Mouse (Mus musculus) kidney, embryonic 15.5 days (tissue): ENCODE data around the gene Kras. TPM values are rescaled to one million over a fixed set of nuclear protein-coding genes. Genes with fewer than 3 reads are reported as not detected.

ENCODE experiments used
- ATAC-seq: fragments of 200-750 bp; cut with Nextera tagmentation; replicated peaks from 2 replicates; pipeline ENCODE4 v1.8.0; 2017; ENCODE audit warnings: moderate TSS enrichment; ENCODE audit not compliant: low FRiP score
- H3K27ac ChIP-seq: fragments of 300-500 bp; sonication (generic); 2 replicates; pipeline ENCODE4 v1.5.1; 2015; ENCODE audit warnings: mild to moderate bottlenecking, inconsistent platforms
- H3K27me3 ChIP-seq: fragments of 300-500 bp; sonication (generic); 2 replicates; pipeline ENCODE4 v1.6.1; 2015; ENCODE audit warnings: inconsistent platforms
- H3K36me3 ChIP-seq: fragments of 300-500 bp; sonication (generic); 2 replicates; pipeline ENCODE4 v1.6.1; 2015; ENCODE audit warnings: inconsistent platforms
- H3K4me1 ChIP-seq: fragments of 300-500 bp; sonication (generic); 2 replicates; pipeline ENCODE4 v1.6.1; 2015; ENCODE audit warnings: inconsistent platforms
- H3K4me2 ChIP-seq: fragments of 300-500 bp; sonication (generic); 2 replicates; pipeline ENCODE4 v1.6.1; 2015; ENCODE audit warnings: moderate library complexity, mild to moderate bottlenecking, inconsistent platforms
- H3K4me3 ChIP-seq: fragments of 300-500 bp; sonication (generic); replicated peaks from 2 replicates; pipeline ENCODE4 v1.5.1; 2015; ENCODE audit warnings: mild to moderate bottlenecking, inconsistent platforms
- H3K9ac ChIP-seq: fragments of 300-500 bp; sonication (generic); 2 replicates; pipeline ENCODE4 v1.6.1; 2015; ENCODE audit warnings: mild to moderate bottlenecking, inconsistent platforms
- H3K9me3 ChIP-seq: fragments of 300-500 bp; sonication (generic); replicated peaks from 2 replicates; pipeline ENCODE4 v1.6.1; 2016; ENCODE audit warnings: inconsistent platforms
- WGBS: fragments of 180-500 bp; shearing (Covaris S2); methylation state at CpG from one replicate; pipeline ENCODE4 v1.1.7; 2015; ENCODE audit warnings: mixed read lengths; 5-methylcytosine and 5-hydroxymethylcytosine counted together
- polyA plus RNA-seq: library from polyadenylated mRNA; unstranded; fragments of >200 nt; fragmentation: Nextera tagmentation; extraction: Ambion mirVana; gene quantifications from 2 replicates; pipeline ENCODE4 v1.2.1, GENCODE M21; 2015

Gene Kras
- polyA plus RNA-seq, 1 experiment from 2014 or later = 76.3 TPM

DNA sequence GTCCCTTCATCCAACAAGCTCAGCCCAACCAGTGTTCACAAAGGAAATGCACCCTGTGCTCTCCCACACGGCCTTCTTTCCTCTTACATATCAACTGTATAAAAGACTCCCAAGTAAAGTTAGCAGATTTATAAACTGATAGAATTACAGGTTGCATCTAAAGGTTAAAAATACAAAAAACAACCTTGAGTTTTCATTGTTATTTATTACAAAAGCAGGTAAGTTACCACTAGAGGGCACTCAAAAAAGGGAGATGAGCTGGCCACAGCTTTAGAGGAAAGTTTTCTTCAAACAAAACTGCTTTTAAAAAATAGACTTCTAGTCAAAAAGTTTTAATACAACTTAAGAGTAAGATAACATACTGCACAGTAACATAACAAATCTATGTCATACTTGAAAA, 7.5 kb downstream of the Kras start:
- H3K9ac ChIP-seq = no peak overlapping the region
- H3K9me3 ChIP-seq = no peaks in the 10 kb centered on the region
- no peak overlapping the region for H3K27ac ChIP-seq
- no peak for ATAC-seq
- 17% methylated on average over 1 of the region's 1 CpGs for WGBS
- H3K36me3 ChIP-seq = peaks cover 55% of the 10 kb centered on the region
- no peaks in the 10 kb centered on the region for H3K4me1 ChIP-seq
- no peak overlapping the region for H3K4me3 ChIP-seq
- H3K27me3 ChIP-seq = no peaks in the 10 kb centered on the region
- no peak overlapping the region for H3K4me2 ChIP-seq

- 86% methylated on average over 6 of the region's 6 CpGs for WGBS
- no peak for ATAC-seq
- H3K9ac ChIP-seq = no peak overlapping the region
- H3K27ac ChIP-seq = no peak overlapping the region
- H3K27me3 ChIP-seq = no peaks in the 10 kb centered on the region
- H3K9me3 ChIP-seq = no peaks in the 10 kb centered on the region
- no peak overlapping the region for H3K4me2 ChIP-seq
- H3K4me1 ChIP-seq = no peaks in the 10 kb centered on the region
- no peak overlapping the region for H3K4me3 ChIP-seq
- peaks cover 44% of the 10 kb centered on the region for H3K36me3 ChIP-seq
Observed at GRCm38 (mm10) chr6:145240285-145240684, 9.8 kb downstream of the Kras start.

GRCm38 (mm10) chr6:145237148-145237547, 12.9 kb downstream of the Kras start:
- ATAC-seq = no peak
- no peaks in the 10 kb centered on the region for H3K4me1 ChIP-seq
- H3K9me3 ChIP-seq = no peaks in the 10 kb centered on the region
- no peak overlapping the region for H3K9ac ChIP-seq
- no peaks in the 10 kb centered on the region for H3K27me3 ChIP-seq
- no peak overlapping the region for H3K4me3 ChIP-seq
- H3K27ac ChIP-seq = no peak overlapping the region
- peaks cover 39% of the 10 kb centered on the region for H3K36me3 ChIP-seq
- no peak overlapping the region for H3K4me2 ChIP-seq
- WGBS = 82% methylated on average over 4 of the region's 4 CpGs

- no peak overlapping the region for H3K9ac ChIP-seq
- H3K4me2 ChIP-seq = no peak overlapping the region
- no peaks in the 10 kb centered on the region for H3K4me1 ChIP-seq
- no peak overlapping the region for H3K27ac ChIP-seq
- no peaks in the 10 kb centered on the region for H3K27me3 ChIP-seq
- no peak overlapping the region for H3K4me3 ChIP-seq
- WGBS = 94% methylated on average over 6 of the region's 6 CpGs
- peaks cover 42% of the 10 kb centered on the region for H3K36me3 ChIP-seq
- ATAC-seq = no peak
- no peaks in the 10 kb centered on the region for H3K9me3 ChIP-seq
Observed at GRCm38 (mm10) chr6:145235367-145235766, 14.7 kb downstream of the Kras start.

DNA sequence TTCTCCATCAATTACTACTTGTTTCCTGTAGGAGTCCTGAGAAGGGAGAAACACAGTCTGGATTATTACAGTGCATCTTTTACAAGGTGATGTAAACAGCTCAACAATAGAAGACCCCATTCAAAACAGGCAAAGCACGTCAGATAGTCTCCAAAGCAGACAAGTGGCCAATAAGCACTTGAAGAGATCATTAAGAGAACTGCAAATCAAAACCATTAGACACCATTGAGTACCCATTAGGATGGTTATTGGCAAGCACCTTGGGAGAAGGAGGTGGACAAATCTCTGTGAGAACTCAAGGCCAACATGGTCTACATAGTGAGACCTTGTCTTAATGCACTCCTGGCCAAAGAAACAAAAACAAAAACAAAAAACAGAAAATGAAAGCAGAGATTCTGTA, 15.6 kb downstream of the Kras start:
- H3K4me3 ChIP-seq = no peak overlapping the region
- WGBS = 92% methylated on average over 1 of the region's 1 CpGs
- H3K4me2 ChIP-seq = no peak overlapping the region
- H3K36me3 ChIP-seq = peaks cover 41% of the 10 kb centered on the region
- no peak for ATAC-seq
- no peak overlapping the region for H3K9ac ChIP-seq
- no peaks in the 10 kb centered on the region for H3K9me3 ChIP-seq
- no peaks in the 10 kb centered on the region for H3K4me1 ChIP-seq
- no peak overlapping the region for H3K27ac ChIP-seq
- no peaks in the 10 kb centered on the region for H3K27me3 ChIP-seq

DNA sequence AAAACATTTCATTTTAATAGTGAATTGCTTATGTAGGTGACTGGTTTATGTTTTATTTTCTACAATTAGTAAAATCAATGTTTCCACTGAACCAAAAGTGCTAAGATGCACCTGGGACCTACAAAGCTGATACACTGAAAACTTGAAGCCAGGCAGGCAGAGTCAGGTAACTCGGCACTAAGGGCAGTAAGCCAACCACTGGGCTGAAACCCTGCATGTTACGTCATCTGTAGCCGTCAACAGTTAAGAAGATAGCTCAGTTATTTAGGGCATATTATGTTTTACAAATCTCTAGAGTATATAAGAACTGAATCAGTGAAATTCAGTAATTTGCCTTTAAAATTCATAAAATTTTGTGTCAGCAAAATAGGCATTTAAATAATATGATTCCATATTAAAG, 23.7 kb downstream of the Kras start:
- H3K36me3 ChIP-seq = peaks cover 40% of the 10 kb centered on the region
- WGBS = 91% methylated on average over 3 of the region's 3 CpGs

DNA sequence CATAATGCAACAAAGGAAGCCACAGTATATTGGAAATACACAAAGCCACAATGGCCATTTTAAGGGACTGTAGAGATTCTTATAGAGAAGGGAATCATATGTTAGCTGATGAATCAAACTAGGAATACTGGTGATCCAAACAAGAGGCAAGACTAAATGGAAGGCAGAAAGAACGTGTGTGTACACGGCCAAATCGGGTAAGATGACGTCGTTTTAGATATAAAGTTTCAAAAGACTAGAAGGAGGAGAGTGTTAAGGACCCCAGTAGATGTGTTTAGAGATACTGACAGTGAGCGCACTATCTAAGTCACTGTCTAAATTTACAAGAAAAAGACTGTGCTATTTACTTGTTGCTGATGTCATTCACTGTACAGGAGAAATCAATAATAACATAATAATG, 25.8 kb downstream of the Kras start:
- 91% methylated on average over 6 of the region's 6 CpGs for WGBS
- no peak for ATAC-seq
- H3K9ac ChIP-seq = no peak overlapping the region
- H3K4me2 ChIP-seq = no peak overlapping the region
- no peaks in the 10 kb centered on the region for H3K9me3 ChIP-seq
- H3K4me1 ChIP-seq = no peaks in the 10 kb centered on the region
- H3K27me3 ChIP-seq = no peaks in the 10 kb centered on the region
- H3K4me3 ChIP-seq = no peak overlapping the region
- H3K36me3 ChIP-seq = peaks cover 42% of the 10 kb centered on the region
- H3K27ac ChIP-seq = no peak overlapping the region

More for the DNA sequence above, 23.7 kb downstream of the Kras start:
- Histone ChIP-seq H3K27ac (no peak overlapping the region), H3K4me3 (no peak overlapping the region), H3K4me2 (no peak overlapping the region), H3K9me3 (no peaks in the 10 kb centered on the region), H3K27me3 (no peaks in the 10 kb centered on the region), H3K9ac (no peak overlapping the region), H3K4me1 (no peaks in the 10 kb centered on the region)
- no peak for ATAC-seq

DNA sequence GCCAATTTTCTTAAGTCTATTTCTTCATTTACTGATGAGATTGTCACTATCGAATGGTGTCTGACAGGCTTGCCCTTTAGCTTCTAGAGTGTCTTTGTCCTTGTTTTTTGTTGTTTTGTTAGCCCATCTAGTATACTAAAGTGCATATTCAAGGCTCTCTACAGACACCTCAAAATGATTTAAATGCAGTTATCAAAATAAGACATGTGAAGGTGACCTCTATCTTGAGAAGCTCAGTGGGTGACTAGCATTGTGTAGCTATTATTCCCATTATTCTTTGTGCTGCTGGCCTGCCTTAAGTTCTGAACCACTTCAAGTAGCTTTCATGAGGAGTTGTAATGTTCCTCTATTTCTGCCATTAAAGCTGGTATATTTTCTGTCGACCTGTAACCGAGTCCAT, 34.2 kb downstream of the Kras start:
- Histone ChIP-seq H3K27me3 (no peaks in the 10 kb centered on the region), H3K27ac (no peak overlapping the region), H3K4me3 (no peak overlapping the region), H3K4me2 (no peak overlapping the region), H3K9me3 (no peaks in the 10 kb centered on the region), H3K4me1 (peaks cover 12% of the 10 kb centered on the region), H3K9ac (no peak overlapping the region), H3K36me3 (peaks cover 36% of the 10 kb centered on the region)
- no peak for ATAC-seq
- WGBS = 91% methylated on average over 3 of the region's 3 CpGs

- Histone ChIP-seq H3K27ac (no peak overlapping the region), H3K27me3 (no peaks in the 10 kb centered on the region), H3K4me2 (no peak overlapping the region), H3K4me3 (no peak overlapping the region), H3K36me3 (peaks cover 22% of the 10 kb centered on the region), H3K9me3 (no peaks in the 10 kb centered on the region), H3K9ac (no peak overlapping the region), H3K4me1 (peaks cover 18% of the 10 kb centered on the region)
- ATAC-seq = no peak
- WGBS = 80% methylated on average over 2 of the region's 2 CpGs
Observed at GRCm38 (mm10) chr6:145213916-145214315, 36.1 kb downstream of the Kras start.

GRCm38 (mm10) chr6:145211376-145212305, 38.4 kb downstream of the Kras start:
- 3% methylated on average over 21 of the region's 21 CpGs for WGBS
- ATAC-seq = peak; percentile 62

GRCm38 (mm10) chr6:145210816-145211338, 39.2 kb downstream of the Kras start, which contains the start of the genes Casc1 and Etfrf1:
Gene Casc1 (minus strand): TSS chr6:145211005.
Gene Etfrf1 (plus strand): TSS chr6:145211134.
- peak within 1 kb of the TSS; percentile 82 for H3K4me2 ChIP-seq
- H3K27ac ChIP-seq = peak within 1 kb of the TSS; percentile 99
- peak within 1 kb of the TSS; percentile 86 for H3K9ac ChIP-seq
- peak; percentile 99 for ATAC-seq
- H3K4me3 ChIP-seq = peak within 1 kb of the TSS; percentile 71
- WGBS = under 1% methylated on average over 36 of the region's 36 CpGs
- H3K27me3 ChIP-seq = no peaks in the 10 kb centered on the region
- no peaks in the 10 kb centered on the region for H3K9me3 ChIP-seq
- peaks cover 18% of the 10 kb centered on the region for H3K4me1 ChIP-seq
- peaks cover 2% of the 10 kb centered on the region for H3K36me3 ChIP-seq

More at GRCm38 (mm10) chr6:145211376-145212305, 38.4 kb downstream of the Kras start:
- peak overlapping the region; percentile 69 for H3K4me2 ChIP-seq
- H3K27me3 ChIP-seq = no peaks in the 10 kb centered on the region
- H3K9me3 ChIP-seq = no peaks in the 10 kb centered on the region
- peaks cover 18% of the 10 kb centered on the region for H3K4me1 ChIP-seq
- H3K9ac ChIP-seq = peak overlapping the region; percentile 86
- H3K36me3 ChIP-seq = peaks cover 8% of the 10 kb centered on the region
- H3K27ac ChIP-seq = peak overlapping the region; percentile 99
- H3K4me3 ChIP-seq = peak overlapping the region; percentile 71

DNA sequence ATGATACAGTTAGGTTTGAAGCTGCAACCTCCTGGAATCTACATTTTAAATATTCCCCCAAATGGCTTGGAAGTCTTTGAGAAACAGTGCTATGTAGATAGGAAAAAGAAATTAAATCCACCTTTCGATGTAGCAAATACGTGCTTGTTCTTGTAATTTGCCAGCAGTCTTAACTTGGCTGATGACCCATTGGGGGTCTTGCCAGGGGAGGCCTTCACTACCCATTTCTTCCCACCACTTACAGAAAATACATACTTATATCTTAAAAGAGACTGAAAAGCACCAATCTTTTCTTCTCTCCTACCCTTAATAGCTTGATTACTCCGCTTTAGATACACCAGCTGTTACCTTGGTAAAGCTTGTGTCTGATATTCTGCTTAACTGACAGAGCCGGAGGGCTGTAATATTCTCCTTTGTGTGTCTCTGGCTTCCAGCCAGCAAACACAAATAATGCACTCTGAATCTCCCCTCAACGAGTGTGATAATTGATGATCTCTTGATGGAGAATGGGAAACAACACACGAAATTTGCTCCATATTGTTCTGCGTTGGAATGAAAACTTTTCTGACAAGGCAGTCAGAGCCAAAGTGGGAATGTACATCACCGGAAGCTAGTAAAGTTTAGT, 39.9 kb downstream of the Kras start:
- Histone ChIP-seq H3K9me3 (no peaks in the 10 kb centered on the region), H3K27ac (0 out of 2 replicates have a peak overlapping the region, but pooled peaks have one; percentile 20), H3K9ac (peak overlapping the region; percentile 44), H3K4me3 (peak overlapping the region; percentile 71), H3K4me1 (peaks cover 18% of the 10 kb centered on the region), H3K36me3 (no peaks in the 10 kb centered on the region; the same call in 1 of the 2 replicates), H3K27me3 (no peaks in the 10 kb centered on the region), H3K4me2 (peak overlapping the region; percentile 82)
- 33% methylated on average over 8 of the region's 8 CpGs for WGBS
- no peak for ATAC-seq
